Mouse (Mus musculus): ENCODE results near the gene Synj1.

Synj1 gene

DNA sequence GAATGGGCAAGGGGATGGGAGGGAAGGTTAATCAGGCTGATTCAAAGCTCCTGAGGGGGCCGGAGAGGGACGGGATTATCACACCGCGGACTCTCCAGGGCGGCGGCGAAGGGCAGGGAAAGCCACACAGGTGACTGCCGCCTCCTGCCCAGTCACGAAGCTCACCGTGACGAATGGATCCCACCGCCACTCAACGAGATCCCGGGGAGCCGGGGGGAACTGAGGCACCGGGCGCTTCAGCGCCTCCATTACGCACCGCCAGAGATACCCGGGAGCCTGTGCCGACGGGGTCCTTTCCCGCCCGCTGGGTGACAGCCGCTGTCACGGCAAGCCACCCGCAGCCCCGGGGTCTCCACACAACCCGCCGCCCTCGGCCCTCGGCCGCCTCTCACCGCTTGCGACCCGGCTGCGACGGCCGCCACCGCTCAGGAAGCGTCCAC, 507 bp downstream of the Synj1 start:
- no peak for DNase-seq (ENCODE audit: low spot score in 2 of 2)

DNA sequence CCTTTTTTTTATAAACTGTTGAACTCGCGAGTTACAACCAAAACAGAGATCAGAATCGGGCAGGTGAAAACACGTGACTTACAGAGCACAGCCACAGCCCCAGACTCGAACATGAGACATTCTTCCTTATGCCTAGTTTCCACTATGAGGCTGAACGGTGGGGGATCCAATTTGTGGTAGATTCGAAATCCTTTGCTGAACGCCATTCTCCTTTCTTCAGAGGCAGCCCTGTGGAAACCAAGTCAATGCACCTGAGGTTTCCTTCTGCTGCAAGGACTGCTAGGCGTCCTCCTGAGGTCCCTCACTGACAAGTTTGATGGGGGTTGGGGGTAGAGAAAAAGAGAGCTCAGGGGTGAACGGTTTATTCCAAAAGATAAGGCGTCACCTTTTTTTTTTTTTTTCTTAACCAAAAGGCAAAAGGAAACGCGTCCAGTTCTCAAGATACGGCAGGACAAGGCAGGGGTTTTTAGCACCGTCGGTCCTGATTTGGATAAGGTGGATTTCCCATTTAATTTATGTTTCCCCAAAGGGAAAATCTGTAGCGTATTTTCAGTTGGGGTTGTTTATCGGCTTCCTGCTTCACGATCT, 1.1 kb downstream of the Synj1 start:
- no peak for DNase-seq (ENCODE audit: low spot score in 2 of 2)

DNA sequence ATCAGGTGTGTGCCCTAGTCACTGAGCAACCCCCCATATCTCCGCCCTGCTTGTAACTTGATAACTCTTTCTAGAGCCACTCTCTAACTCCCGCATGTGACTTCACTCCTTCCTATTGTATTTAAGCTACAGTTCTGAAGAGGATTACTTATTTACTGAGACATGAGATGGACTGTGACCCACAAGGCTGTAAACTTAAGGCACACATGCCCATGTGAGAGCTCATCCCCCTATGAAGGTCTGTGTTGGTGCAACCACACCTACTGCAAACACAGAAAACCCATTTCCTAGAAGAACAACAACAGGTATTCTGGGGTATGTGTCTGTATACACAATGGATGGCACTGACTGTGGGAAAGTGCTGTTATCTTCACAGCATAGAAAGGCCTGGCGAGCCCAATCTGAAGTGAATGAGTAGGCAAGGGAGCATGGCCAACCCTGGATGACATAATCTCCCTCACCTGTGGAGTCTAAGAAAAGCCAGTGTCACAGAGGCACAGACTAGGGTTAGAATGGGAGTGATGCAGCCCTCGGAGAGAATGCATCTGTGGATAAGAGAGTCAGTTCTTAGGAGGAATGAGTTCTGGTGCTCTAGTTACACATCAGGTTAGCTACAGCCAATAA, 6.1 kb downstream of the Synj1 start:
- no peak for DNase-seq (ENCODE audit: low spot score in 2 of 2)

DNA sequence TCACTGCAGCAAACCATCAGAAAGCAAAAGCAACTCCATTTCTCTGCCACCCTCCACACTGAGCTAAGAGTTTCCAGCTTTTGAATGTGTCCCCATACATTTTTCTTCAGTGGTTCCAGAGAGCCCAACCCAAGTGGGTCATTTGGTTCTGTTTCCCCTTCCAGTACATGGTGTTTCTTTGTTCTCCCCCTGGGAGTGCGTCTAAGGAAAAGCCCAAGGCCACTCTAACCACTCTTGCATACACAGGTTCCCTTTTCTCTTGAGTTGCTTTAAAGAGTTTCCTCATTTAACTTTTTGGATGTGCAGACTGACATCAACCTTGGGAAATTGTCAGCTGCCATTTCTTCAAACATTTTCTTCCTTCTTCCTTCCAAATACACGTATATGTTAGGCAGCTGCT, 10.0 kb downstream of the Synj1 start:
- DNase-seq (ENCODE audit: low spot score in 2 of 2): no peak

DNA sequence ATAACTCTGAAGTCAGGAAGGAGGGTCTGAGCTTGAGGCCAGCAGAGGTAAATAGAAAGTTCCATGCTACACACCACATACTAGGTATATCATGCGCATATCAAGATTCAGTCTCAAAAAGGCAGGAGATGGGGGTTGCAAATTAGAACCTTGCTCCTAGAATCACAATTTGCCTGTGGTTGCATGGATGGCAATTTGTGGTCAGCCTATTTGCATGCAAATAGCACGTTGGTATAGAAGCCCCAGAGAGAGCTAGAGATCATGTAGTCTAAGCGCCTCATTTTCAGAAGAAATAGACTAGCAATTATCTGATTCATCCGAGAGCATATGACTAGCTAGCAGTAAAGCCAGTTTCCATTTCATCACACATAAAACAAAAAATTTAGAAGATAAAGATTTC, 11.3 kb downstream of the Synj1 start:
- no peak for DNase-seq (ENCODE audit: low spot score in 2 of 2)

DNA sequence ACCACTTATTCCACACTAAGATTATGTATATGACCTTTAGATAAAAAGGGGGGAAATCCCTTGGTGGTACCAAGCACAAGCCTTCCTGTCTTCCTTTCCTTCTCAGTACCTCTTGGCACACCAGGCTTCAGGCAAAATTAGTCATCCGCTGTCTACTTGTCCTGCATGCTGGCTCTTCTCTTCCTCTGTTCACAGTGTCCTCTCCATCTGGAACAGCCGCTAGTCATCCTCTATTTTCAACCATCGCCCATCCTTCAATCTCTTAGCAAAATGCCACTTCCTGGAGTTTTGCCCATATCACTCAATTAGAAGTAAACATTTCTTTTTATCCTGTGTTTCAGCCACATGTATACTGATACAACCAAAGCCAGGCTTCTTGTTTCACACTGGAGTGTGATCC, 13.3 kb downstream of the Synj1 start:
- no peak for DNase-seq (ENCODE audit: low spot score in 2 of 2)

DNA sequence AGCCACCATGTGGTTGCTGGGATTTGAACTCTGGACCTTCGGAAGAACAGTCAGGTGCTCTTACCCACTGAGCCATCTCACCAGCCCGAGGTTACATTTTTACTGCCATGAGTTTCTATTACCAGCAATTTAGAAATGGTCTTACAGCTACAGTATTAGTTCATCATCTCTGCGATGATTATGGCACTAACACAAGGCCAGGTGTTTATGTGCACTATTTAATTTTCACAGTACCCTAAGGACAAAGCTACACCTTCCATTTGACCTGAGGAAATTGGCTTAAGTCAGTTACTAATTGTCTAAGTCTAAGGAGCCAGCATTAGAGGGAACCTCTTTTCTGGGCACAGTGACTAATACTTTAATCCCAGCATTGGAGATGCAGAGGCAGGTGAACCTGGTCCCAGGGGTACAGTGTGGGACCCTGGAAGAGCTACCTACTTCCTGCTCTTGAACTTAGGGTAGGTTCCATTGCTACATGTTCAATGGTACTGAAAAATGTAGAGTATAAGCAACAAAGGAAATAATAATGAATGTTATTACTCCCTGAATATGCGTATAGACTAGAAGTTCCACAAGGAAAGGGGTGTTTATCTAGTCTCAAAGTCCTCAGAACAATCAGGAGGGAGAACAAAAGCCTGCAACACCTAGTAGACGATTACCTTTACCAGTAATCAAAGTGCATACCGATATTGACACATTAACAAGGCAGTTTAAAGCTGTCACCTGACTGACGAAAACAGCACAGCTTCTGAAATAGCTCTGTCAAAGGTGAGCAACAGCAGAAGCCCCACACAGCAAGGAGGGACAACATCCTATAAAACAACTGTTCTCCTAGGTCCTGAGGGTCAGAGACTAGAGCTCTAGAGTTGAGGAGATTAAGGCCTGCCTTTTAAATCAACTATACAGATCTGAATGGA, 14.5 kb downstream of the Synj1 start:
- no peak for DNase-seq (ENCODE audit: low spot score in 2 of 2)

DNA sequence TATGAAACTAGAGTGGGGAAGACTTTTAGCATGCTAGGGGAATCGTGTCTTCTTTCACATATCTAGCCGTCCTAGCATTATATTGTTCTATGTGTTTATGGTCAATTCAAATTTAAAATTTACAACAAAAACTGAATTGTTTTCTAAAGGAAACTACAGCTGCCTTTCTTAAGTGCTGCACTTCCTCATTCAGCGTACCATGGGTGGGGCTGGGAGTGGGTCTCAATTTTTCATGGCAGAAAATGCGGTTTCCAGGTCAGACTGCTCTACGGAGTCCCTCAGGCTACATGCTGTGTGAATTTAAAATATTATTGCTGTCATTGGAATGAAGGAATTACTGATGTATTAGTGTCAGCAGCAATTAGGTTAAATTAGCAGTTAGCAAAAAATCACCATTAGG, 15.6 kb downstream of the Synj1 start:
- no peak for DNase-seq (ENCODE audit: low spot score in 2 of 2)

DNA sequence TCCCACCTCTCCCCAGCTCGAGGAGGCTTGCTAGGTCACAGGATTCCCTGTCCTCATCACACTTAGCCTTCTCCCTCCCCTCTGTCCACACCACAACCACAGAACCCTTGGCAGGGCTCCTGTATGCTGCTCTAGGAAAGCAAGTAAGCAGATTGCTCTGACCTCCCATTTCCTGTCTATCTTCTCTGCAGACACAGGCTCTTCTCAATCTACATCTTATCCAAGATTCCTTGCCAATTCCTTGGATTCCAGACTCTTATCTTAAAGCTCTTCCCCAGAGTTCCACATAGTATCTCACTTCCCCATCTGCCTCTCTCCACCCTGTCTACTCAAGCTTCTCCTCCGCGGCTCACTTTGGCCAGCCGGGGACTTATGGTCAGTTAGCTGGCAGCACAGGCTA, 16.1 kb downstream of the Synj1 start:
- no peak for DNase-seq (ENCODE audit: low spot score in 2 of 2)

DNA sequence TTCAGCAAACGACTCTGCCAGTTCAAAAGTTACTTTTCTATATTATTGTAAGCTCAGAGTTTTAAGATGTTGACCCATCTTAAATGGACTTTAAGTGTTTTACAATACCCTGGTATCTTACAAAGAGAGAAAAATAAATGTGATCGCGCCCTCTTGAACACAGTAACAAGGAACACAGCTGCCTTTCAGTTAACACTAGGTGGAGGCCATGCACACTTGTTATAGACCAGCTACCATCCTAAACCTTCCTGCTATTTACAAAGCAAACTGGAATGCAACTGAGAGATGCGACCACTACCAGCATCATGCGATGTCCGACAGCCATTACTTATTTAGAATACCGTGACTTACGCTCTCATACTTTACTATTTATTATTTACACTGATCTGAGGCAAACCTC, 21.9 kb downstream of the Synj1 start:
- DNase-seq (ENCODE audit: low spot score in 2 of 2): no peak

DNA sequence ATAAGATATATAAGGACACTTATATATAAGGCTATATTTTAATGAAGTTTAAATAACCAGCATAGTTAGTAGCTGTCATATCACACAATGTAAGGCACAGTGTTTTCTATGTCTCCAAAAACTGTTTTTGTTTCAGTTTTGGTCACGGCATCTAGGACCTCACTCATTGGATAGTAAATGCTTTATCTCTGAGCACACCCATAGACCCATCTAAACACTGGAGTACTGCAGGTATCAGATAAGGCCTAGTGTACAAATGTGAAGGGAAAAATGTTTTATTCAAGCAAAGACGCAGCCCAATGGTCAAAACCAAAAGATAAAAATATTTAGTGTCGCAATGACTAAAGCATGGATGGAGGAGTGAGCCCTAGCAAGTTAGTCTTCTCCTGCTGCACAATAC, 22.4 kb downstream of the Synj1 start:
- DNase-seq (ENCODE audit: low spot score in 2 of 2): no peak

DNA sequence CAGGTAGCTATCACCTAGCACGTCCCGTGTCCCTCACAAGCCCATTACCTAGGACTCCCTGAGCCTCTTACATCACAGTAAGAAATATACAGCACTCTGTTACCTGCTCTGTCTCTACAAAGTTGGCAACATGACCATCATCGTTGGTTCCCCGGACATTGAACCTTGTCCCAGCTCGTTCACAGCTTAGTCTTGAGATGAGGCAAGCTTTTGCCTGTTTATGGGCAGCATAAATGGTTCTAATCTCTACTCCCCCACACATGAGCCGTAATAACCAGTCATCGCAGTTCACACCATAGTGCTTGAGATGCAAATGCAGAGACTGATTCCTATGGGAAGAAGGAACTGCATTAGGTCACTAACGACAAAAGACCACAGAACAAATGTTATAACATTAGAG, 23.1 kb downstream of the Synj1 start:
- DNase-seq (ENCODE audit: low spot score in 2 of 2): no peak

DNA sequence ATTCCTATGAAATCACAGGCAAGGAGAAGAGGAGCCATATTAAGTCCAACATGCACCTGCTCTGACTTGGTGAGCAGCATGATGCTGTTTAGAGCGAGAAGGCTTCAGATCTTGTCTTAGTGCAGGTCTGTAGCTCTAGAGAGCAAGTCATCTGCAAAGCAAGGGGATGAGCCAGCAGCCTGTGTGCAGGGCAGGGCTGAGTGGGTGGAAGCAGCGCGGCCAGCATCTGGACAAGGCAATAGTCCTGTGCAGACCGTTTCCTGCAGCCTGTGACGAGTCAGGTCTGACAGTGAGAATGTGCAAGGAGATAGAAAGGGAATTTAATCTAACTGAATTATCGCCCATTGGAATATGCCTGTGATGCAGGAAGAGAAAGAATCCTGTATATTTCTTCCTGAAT, 40.1 kb downstream of the Synj1 start:
- no peak for DNase-seq (ENCODE audit: low spot score in 2 of 2)

DNA sequence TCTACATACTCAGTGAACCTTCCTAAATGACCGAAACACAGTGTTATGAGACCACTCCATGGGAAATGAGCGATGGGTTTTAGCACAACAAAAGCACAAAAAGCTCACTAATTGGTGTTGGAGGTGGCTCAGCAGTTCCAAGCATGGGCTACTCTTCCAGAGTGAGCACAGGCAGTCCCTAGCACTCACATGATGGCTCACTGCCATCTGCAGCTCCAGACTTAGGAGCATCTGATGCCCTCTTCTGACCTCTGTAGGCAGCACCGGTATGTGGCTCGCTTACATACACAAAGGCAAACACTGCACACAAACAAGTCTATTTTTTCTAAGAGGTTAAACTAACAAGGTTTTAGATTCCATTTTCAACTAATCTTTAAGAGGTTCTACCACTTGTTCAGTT, 44.9 kb downstream of the Synj1 start:
- DNase-seq (ENCODE audit: low spot score in 2 of 2): no peak

DNA sequence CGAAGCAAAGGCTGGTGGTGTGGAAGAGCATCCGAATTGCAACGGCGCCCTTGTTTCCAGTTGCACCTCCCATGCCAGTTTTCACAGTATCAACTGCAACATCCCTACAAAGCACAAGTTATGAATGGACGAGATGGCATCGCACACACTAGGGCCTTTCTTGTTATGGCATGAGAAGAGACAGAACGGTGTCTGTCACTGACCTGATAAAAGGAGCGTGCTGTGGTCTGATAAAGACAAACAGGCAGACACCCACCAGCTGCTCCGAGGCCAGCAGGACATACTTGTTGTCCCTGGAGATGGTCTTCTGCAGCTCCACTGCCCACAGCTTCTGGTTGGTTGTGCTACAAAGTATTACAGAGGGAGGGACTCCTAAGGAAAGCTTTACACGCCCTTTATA, 46.8 kb downstream of the Synj1 start:
- DNase-seq (ENCODE audit: low spot score in 2 of 2): no peak

DNA sequence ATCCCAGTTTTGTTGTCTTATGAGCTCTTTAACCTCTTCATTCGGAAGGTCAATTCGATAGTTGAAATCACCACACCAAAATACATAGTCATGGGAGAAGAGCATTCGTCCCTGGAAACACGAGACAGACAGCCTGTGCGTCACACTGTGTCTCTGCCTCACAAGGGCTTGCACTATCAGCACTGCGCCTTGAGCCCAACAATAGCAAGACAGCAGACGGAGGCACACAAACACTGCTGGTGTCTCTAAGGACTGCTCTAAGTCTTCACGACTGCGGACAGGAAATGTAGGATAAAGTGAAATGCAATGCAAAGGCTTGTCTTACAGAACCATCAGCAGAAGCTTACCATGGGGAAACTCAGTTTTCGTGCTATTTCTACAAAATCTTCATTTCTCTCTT, 47.2 kb downstream of the Synj1 start:
- no peak for DNase-seq (ENCODE audit: low spot score in 2 of 2)

DNA sequence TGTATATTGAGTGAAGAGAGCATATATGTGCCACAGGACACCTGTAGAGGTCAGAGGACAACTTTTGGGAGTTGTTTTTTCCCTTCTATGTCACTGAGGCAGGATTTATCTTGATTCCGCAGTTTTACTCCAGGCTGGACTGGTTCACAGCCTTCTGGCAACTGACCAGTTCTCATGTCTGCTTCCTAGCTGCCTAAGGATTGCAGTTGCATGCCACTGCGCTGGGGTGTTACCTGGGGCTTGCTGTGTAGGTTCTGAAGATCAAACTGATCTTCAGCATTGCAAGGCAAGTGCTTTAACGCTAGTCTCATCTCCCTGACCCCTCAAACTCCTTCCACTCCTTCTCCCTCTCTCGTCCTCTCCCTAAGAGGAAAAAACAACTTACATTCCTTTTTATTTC, 47.9 kb downstream of the Synj1 start:
- DNase-seq (ENCODE audit: low spot score in 2 of 2): no peak

DNA sequence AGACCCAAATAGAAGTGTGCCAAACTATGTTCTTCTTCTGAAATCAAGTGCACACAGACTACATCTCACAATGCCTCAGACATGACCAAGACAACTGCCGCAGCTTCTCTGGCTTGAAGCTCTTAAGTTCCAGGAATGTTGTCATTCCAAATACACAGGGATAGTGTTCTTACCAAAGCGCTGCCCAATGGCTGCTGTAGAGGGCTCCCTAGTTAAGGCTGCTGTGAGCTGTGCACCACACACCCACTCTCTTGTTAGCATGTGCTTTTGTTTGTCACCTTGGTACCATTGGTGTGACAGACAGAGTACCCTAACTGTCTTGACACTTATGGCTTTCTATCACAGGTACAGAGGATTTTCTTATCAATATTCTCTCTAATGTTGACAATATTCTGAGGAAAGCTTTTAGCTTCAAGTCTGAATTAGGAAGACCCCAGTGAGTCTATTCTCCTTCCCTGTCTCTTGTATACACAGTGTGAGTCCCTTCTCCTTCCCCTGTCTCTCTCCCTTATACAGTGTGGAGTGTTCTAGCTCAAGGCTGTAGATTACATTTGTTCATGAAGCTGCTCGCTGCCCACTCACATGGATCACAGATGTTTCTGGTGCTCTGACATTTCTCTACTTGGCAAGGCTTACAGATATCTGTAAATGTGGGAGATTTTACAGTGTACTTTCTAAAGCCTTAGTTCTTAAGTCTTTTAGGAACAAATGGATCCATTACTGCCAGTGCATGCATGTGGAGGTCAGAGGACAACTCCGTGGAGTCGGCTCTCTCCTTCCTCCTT, 52.6 kb downstream of the Synj1 start:
- no peak for DNase-seq (ENCODE audit: low spot score in 2 of 2)

DNA sequence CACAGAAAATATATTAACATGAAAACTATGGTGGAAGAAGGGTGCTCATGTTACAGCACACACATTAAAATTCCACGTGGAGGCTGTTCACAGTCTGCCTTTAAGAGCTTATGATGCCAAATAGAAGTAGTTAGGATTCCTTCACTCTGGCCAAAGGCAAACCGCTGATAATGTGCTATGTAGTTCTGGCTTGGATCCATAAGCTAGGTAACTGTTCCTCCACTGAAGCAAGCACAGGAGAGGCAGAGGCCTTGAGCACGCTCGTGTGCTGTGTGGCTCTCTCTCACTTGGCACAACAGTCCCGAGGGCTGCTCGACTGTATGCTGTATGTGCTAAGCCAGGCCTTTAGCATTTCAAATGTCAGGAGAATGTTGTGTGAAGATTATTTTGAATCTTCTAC, 55.6 kb downstream of the Synj1 start:
- no peak for DNase-seq (ENCODE audit: low spot score in 2 of 2)

DNA sequence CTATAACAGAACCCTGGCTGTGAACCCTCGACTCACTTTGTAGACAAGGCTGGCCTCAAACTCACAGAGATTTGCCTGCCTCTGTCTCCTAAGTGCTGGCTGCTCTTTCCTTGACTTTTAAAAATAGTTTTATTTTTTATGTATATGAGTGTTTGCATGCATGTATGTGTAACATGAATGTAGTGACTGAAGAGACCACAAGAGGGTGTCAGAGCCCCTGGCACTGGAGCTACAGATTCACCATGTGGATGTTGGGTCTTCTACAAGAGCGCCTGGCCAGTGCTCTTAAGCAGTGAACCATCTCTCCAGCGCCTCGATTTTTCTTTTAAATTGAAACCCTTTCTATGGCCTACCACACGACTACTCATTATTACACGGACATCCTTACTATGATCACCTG, 57.3 kb downstream of the Synj1 start:
- no peak for DNase-seq (ENCODE audit: low spot score in 2 of 2)

DNA sequence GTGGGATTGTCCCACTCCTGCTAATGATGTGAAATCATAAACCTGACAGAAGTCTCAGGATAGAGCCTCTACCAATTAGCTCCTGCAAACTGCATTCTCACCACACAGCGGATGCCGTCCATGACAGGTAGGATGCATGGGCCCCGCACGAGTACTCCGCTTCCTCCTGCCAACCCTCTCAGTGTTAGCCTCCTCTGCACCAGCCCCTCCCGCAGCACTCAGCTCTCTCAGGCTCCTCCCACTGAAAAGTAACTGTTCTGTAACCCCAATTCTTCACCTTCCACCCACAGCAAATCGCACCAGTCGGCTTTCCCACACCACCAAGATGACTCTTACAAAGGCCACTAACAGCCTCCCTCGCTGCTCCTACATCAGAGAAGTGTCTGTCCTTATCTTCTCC, 58.0 kb downstream of the Synj1 start:
- DNase-seq (ENCODE audit: low spot score in 2 of 2): no peak

DNA sequence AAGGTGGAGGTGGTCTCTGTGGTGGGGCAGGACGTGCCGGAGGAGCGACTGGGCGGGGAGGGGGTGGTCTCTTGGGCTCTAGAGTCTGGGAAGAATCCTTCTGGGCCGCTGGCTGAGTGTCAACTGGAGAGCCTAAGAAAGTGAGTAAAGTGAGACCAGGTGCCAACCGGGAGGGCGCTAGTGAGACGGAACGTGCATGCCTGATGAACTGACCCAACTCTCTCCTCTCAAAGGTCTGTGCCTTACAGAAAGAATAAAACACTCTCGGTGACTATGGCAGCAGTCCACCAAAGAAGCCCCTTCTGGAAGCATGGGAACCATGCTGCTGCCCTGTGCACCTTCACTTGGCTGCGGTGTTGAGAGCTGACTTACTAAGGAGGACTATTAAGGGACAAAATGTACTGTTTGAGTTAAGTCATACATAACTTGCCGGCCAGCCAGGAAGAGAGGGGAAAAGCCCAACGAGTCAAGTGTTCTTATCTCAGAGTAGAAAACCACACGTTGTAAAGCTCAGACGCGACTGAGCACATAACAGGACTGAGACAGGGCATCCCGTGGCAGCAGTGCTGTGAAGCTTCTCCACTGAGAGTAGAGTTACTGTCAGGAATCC, 60.6 kb downstream of the Synj1 start:
- no peak for DNase-seq (ENCODE audit: low spot score in 2 of 2)

Data from spleen, postnatal 14 days (tissue).